Mouse (Mus musculus) G1E (cell line): ENCODE results near the gene Pop7.

ENCODE experiments used
- CTCF ChIP-seq: IDR thresholded peaks from 2 replicates; pipeline ENCODE4 v1.5.1; 2012; ENCODE audit warnings: low read depth, low read length, inconsistent platforms, mixed read lengths
- GATA1 ChIP-seq: IDR thresholded peaks from 2 replicates; pipeline ENCODE4 v1.6.1; 2012; ENCODE audit warnings: borderline replicate concordance, low read length, inconsistent platforms, mixed read lengths
- GATA2 ChIP-seq: IDR thresholded peaks from 2 replicates; pipeline ENCODE4 v1.6.1; 2012; ENCODE audit warnings: low read depth, low read length, inconsistent platforms, borderline replicate concordance
- TAL1 ChIP-seq: conservative IDR thresholded peaks from 2 replicates; pipeline ENCODE4 v1.6.1; 2012; ENCODE audit warnings: low read depth, low read length, inconsistent platforms, mixed read lengths

DNA sequence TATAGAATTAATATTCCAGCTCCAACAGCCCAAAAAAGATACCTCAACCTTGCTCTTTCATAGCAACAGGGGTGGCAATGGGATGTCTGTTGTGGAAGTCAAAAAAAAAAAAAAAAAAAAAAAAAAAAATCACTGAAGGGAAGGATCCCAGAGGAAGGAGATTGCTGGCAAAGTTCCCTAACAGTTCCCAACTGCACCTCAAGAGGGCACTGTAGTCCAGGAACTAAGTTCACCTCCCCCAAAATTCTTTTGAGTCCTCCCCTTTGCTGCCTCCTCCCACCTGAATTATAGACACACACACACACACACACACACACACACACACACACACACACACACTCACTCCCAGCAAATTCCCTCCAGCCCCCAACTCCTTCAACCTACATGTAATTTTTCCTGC lies 21.2 kb downstream of the Pop7 start:
- TF ChIP-seq CTCF (peak; percentile 59), TAL1 (no peak), GATA1 (no peak), GATA2 (no peak)
